Mouse (Mus musculus) brain, embryonic 14.5 days (tissue): ENCODE results near the gene Kat8. TPM values are rescaled to one million over a fixed set of nuclear protein-coding genes. Genes with fewer than 3 reads are reported as not detected.
"Not testable (repeated sequence)": the region's sequence is repeated elsewhere in the genome, so short reads cannot be mapped to it uniquely, and the experiment has no call there.

Experiments used
- DNase-seq: peaks from one replicate; pipeline ENCODE4 v3.0.0-alpha.2; 2011; ENCODE audit warnings: low read depth
- CTCF ChIP-seq: fragments of 200-500 bp; IDR thresholded peaks from 2 replicates; pipeline ENCODE4 v1.5.1; 2012; ENCODE audit warnings: inconsistent platforms, mild to moderate bottlenecking, moderate library complexity, borderline replicate concordance; ENCODE audit not compliant: insufficient read depth, insufficient read length; ENCODE audit errors: extremely low read depth
- POLR2A ChIP-seq: fragments of 200-500 bp; IDR thresholded peaks from 2 replicates; pipeline ENCODE4 v1.6.1; 2012; ENCODE audit warnings: mild to moderate bottlenecking, inconsistent platforms, borderline replicate concordance; ENCODE audit not compliant: poor library complexity, insufficient read depth, insufficient read length, severe bottlenecking; ENCODE audit errors: extremely low read depth
- polyA plus RNA-seq: library from polyadenylated mRNA; depleted of rRNA; stranded (reverse); fragments of >200 nt; gene quantifications from 2 replicates; pipeline ENCODE4 v1.2.3, GENCODE M21; 2012

Gene Kat8
- polyA plus RNA-seq, 1 experiment = 44.8 TPM

GRCm38 (mm10) chr7:127885951-127886350, 26.4 kb upstream of the Kat8 start:
- no peak for DNase-seq
- TF ChIP-seq CTCF (no peak), POLR2A (no peak)

GRCm38 (mm10) chr7:127886551-127886950, 25.8 kb upstream of the Kat8 start:
- TF ChIP-seq CTCF (no peak), POLR2A (no peak)
- no peak for DNase-seq

- TF ChIP-seq POLR2A (no peak), CTCF (no peak)
- no peak for DNase-seq
These were observed 25.1 kb upstream of the Kat8 start for GRCm38 (mm10) chr7:127887191-127887590.

- no peak for DNase-seq
- no peak for TF ChIP-seq CTCF
- no peak for TF ChIP-seq POLR2A
These were observed 24.5 kb upstream of the Kat8 start for GRCm38 (mm10) chr7:127887781-127888180.

- TF ChIP-seq POLR2A = no peak
- TF ChIP-seq CTCF = no peak
- no peak for DNase-seq
These were observed 23.5 kb upstream of the Kat8 start for GRCm38 (mm10) chr7:127888821-127889220.

GRCm38 (mm10) chr7:127890798-127891197, 21.5 kb upstream of the Kat8 start, which contains the start of gene Prss53:
Prss53 (minus strand) TSS chr7:127890970.
- TF ChIP-seq POLR2A (no peak), CTCF (no peak)
- no peak for DNase-seq

GRCm38 (mm10) chr7:127894480-127894879, 17.8 kb upstream of the Kat8 start:
- no peak for TF ChIP-seq POLR2A
- TF ChIP-seq CTCF = no peak
- no peak for DNase-seq

GRCm38 (mm10) chr7:127895442-127895841, 16.9 kb upstream of the Kat8 start, which contains the start of the genes Gm21974 and Vkorc1:
Gm21974 (minus strand) TSS chr7:127895454.
Vkorc1 (minus strand) TSS chr7:127895617.
- TF ChIP-seq POLR2A = peak; percentile 5; the same call in 1 of the 2 replicates
- TF ChIP-seq CTCF = peak; percentile 25; the same call in 1 of the 2 replicates
- DNase-seq = peak; percentile 99

GRCm38 (mm10) chr7:127895891-127896290, 16.4 kb upstream of the Kat8 start:
- not testable (repeated sequence) for DNase-seq

GRCm38 (mm10) chr7:127896384-127896783, 15.9 kb upstream of the Kat8 start:
- DNase-seq = peak; percentile 42
- no peak for TF ChIP-seq POLR2A
- peak; percentile 65; the same call in 1 of the 2 replicates for TF ChIP-seq CTCF

GRCm38 (mm10) chr7:127897542-127897941, 14.8 kb upstream of the Kat8 start:
- TF ChIP-seq CTCF (no peak), POLR2A (no peak)
- no peak for DNase-seq

GRCm38 (mm10) chr7:127898179-127898956, 13.9 kb upstream of the Kat8 start:
- DNase-seq = no peak
- TF ChIP-seq CTCF = no peak
- no peak for TF ChIP-seq POLR2A
